Mouse (Mus musculus) right cerebral cortex, postnatal 25 days (tissue): Measurements from ENCODE around the gene Prox1.

Experiments
- DNase-seq: peaks from one replicate; pipeline ENCODE4 v3.0.0; 2022

The Prox1 gene

GRCm38 (mm10) chr1:190169911-190170818 lies at the start of gene Prox1:
Gene Prox1 (minus strand): TSS chr1:190170714.
- peak; percentile 60 for DNase-seq

- DNase-seq: no peak
Observed at GRCm38 (mm10) chr1:190216621-190217020, 46.1 kb upstream of the Prox1 start.

DNA sequence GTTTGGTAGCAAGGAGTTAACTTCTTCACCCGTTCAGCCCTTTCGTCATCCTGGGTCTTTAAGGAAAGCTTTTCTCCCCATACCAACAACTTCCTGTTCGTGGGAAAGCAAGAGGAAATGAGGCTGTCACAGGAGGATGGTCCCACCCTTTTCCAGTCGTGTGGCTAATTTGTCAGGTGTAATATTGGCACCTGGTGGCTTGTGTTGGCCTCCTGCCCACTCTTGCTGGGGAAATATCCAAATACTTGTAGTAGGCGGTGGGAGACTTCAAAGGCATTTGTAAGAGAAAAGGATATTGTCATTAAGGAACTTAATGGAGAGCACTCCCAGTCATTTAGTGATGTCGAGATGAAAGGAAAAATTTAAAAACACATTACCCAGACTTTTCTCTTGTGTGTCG lies 44.1 kb upstream of the Prox1 start:
- DNase-seq: no peak

DNA sequence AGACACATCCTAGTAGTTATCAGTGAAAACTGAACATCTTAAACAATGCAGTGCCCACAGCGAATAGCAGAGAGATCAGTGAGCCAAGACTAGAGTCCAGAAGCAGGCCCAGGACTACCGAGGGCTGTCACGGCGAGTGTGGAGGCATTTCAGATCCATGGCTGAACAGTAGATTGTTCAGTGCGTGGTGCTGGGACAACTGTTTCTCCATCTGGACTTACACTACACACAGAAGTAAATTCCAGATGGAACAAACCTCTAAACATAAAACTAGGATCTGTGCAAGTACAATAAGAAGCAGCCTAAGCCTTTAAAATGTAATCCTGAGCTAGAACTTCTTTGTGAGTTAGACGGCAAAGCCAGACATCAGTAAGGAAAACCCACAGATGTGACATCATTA lies 42.7 kb upstream of the Prox1 start:
- peak; percentile 22 for DNase-seq

GRCm38 (mm10) chr1:190207246-190207645 lies 36.7 kb upstream of the Prox1 start:
- no peak for DNase-seq

GRCm38 (mm10) chr1:190205691-190206090 lies 35.2 kb upstream of the Prox1 start:
- no peak for DNase-seq

GRCm38 (mm10) chr1:190204378-190205070 lies 34.0 kb upstream of the Prox1 start:
- DNase-seq: no peak

- no peak for DNase-seq
Observed at GRCm38 (mm10) chr1:190201696-190202095, 31.2 kb upstream of the Prox1 start.

DNA sequence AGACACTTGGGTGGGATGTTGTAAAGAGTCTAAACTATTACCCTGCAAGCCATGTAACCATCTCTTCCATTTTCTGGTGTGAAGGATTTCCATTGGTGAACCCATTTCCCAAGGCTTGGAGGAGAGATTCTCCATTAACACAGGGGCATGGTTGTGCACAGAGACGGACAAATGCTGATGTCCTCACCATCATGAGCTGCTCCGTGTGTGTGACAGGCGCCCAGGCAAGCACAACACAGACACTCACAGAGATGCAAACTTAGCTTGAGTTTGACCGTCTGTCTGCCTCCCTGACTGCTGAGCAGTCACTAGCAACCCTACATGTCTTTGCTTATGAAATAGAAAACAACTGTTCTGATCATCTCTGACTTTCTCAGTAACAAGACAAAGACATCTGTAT lies 30.5 kb upstream of the Prox1 start:
- no peak for DNase-seq

- DNase-seq: no peak
Observed at GRCm38 (mm10) chr1:190198247-190198646, 27.7 kb upstream of the Prox1 start.

GRCm38 (mm10) chr1:190192011-190192410 lies 21.5 kb upstream of the Prox1 start:
- no peak for DNase-seq

GRCm38 (mm10) chr1:190190231-190190965 lies 19.9 kb upstream of the Prox1 start:
- no peak for DNase-seq

DNA sequence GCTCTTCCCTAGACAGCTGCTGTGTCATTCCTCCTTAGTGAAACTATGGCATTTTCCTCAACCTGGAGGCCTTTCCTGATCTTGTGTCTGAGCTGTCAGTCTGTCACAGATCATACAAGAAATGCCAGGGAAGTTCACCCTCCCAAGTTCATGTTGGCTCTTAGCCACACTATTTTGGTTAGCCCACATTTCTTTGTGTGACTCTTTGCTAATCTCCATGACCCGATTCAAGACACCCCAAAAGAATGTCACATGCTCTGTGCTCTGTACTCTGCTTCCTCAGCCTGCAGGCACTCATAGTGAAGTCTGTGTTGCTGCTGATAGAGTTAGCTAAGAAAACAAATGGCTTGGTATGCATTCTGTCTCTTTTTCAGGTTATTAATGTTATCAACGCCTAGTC lies 18.6 kb upstream of the Prox1 start:
- DNase-seq: no peak

GRCm38 (mm10) chr1:190186336-190186735 lies 15.8 kb upstream of the Prox1 start:
- DNase-seq: no peak

- DNase-seq: no peak
Observed at GRCm38 (mm10) chr1:190185284-190185683, 14.8 kb upstream of the Prox1 start.

DNA sequence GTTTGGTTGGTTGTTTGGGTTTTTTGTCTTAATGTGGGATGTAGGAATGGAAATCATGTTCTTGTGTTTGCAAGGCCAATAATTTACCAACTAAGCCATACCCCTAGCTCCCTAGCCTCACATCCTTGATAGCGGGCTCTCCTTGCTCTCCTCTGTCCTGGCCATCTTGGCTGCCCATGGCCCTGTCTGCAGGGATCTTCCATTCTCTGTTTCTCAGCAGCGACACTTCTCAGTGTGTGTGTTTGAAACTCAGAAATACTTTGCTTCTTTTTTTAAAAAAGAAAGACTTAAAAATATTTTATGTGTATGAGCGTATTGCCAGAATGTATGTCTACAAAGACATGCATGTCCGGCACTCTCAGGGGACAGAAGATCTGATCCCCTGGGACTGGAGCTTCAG lies 13.1 kb upstream of the Prox1 start:
- no peak for DNase-seq

DNA sequence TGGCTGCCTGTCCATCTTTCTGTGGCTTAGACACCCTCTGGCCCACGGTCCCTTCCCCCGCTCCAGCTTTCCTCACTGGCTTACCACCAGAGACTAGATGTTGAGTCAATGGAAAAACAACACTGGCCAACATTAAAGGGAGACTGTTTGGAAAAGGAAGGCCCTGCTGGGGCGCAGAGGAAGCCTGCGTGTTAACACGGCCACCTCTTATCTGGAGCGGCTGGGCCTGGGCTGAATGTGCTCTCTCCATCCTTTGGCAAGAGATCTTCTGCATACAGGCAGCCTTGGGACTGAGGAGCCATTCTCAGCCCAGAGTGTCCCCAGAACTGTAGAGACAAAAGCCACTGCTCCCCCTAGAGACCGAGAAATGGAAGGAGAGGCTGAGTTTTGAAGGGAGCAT lies 11.3 kb upstream of the Prox1 start:
- DNase-seq: no peak

DNA sequence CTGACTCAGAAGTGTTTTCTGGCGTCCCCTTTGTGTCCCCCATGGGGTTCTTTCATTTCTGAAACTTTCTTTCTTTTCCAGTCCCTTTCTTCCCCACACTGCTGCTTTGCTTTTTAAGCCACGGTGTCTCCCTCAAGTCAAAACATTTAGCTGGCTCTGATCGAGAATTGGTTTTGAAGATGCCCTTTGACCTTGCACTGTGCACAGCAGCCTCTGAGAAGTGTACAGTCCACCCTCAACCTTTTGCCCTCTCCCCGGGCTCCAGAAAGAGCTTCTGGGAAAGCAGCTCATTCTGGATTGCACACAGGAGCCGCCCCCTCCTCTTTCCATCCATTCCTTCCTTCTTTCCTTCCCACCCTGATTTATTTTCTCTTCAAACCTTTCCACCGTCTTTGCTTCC lies 10.3 kb upstream of the Prox1 start:
- no peak for DNase-seq

- DNase-seq: no peak
Observed at GRCm38 (mm10) chr1:190176961-190177360, 6.4 kb upstream of the Prox1 start.

- DNase-seq: no peak
Observed at GRCm38 (mm10) chr1:190174671-190175661, 4.5 kb upstream of the Prox1 start.

DNA sequence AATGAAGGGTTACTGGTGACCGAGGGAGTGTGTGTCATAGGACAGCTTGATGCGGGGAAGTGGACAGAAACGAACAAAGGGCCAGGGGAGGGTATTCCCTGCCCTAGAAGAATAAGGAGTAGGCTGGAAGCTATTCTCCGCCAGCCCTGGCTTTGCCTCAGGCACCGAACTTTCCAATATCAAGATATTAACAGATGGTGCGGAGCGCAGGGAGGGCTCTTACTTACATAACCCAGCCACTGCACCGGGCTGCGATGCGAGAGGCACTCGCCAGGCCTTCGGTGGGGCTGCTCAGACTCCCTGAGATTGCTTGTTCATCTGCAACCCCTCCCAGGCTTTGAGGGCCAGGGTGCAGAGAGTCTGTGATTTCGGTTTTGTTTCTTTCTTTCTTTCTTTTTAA lies 3.7 kb upstream of the Prox1 start:
- DNase-seq: no peak

- no peak for DNase-seq
Observed at GRCm38 (mm10) chr1:190173596-190173995, 3.1 kb upstream of the Prox1 start.
